Mouse (Mus musculus) bone marrow, adult 2 months (tissue): ENCODE data around the gene Ppp1r3e.

Source experiments
- CTCF ChIP-seq: fragments of 200-500 bp; IDR thresholded peaks from 2 replicates; pipeline ENCODE4 v1.5.1; 2011; ENCODE audit warnings: low read length, control low read depth; ENCODE audit not compliant: control insufficient read depth, insufficient read depth
- POLR2A ChIP-seq: fragments of 200-500 bp; IDR thresholded peaks from 2 replicates; pipeline ENCODE4 v1.6.1; 2011; ENCODE audit warnings: low read depth, mild to moderate bottlenecking, control low read depth, low read length, borderline replicate concordance; ENCODE audit not compliant: control insufficient read depth

DNA sequence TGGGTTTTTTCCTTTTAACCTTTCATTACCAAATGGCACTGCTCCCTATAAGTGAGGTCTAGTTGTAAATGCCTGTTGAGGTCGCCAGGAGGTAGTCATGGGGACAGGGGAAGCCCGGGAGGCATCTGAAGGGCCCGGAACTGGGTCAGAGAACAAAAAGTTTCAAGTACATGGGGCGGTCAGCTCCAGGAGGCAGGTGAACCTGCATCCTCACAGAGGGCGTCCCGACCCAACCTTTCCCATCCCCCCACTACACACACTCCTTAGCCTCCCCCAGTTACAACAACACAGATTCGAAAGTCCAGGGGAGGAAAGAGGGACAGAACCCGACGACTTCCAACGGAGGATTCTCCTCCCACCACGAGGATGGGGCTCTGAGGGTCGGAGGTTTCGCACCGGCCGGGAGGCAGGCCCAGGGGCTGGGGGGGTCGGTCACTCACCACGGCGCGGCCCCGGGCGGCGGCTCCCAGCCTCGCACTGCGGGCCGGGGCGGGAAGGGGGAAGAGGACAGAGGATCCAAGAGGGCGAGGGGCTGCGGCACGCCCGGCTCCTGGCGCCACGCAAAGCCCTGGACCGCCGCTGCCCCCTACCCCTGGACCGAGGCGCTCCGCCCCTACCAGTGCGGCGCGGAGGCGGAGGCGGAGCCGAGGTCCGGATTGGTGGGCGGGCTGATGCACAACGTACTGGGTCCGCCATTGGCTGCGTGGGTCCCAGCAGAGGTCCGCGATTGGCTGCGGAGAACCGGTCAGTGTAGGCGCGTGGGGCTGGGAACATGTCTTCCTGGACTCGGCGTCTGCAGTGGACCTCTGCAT, 13.6 kb downstream of the Ppp1r3e start:
- TF ChIP-seq CTCF (no peak), POLR2A (peak; percentile 57; the same call in 1 of the 2 replicates)
